Mouse (Mus musculus): Measurements from ENCODE around the gene Serpinf1. TPM values are rescaled to one million over a fixed set of nuclear protein-coding genes. Genes with fewer than 3 reads are reported as not detected.

The Serpinf1 gene
- polyA plus RNA-seq, 1 experiment from 2014 or later: 19.0 TPM

DNA sequence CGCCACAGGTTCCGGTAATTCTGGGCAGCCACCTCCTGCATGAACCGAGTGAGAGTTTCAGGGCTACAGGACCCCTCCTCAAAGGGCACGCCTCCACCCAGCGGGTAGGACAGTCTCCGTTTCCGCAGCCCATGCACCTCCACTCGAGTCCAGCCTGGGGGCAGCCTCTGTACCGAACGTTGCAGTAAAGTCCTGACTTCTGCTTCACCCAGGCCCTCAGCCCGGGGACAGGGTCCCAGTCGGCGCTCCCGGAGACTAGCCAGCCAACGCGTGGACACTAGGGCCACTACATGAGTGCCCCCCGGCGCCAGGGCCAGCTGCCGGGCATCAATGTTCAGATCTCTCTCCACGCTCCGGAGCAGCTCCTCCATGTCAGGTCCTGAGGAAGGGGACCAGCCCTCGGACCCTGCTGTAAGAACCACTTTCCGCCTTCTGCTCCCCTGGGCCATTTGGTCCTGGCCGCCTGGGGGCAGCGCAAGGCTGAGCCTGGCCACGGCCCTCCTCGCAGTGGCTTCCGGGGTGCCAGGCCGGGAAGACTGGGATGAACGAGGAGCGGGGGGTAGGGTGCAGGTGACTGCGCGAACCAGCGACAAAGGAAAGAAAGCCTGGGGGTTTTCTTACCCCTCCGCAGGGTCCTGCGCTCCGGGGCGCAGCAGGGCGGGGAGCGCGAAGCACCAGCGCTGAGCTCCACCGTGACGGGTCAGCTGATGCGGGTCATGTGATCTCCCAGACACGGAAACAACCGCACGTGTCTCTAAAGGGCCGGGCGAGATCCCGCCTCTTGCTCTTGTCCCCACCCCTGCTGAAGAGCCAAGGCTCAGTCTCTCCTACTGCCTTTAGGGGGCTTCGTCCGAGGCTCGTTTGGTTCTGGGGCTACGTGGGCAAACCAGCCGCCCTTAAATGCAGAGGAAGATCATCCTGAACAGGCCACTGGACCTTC is 31.8 kb upstream of the Serpinf1 start, which contains the start of gene Wdr81:
Gene Wdr81 (minus strand): TSS at position 727 of the 940 bp plus-strand sequence.
- ATAC-seq: peak; percentile 96
- Histone ChIP-seq H3K4me2 (peak within 1 kb of the TSS; percentile 97), H3K4me3 (peak within 1 kb of the TSS; percentile 57), H3K27ac (no peak within 1 kb of the TSS), H3K9ac (peak within 1 kb of the TSS; percentile 76), H3K36me3 (ENCODE audit: poor library complexity, severe bottlenecking) (peaks cover 22% of the 10 kb centered on the region), H3K27me3 (0 out of 2 replicates have a peak, but pooled peaks cover 5% of the 10 kb centered on the region), H3K9me3 (replicated peaks) (no peaks in the 10 kb centered on the region), H3K4me1 (peaks cover 18% of the 10 kb centered on the region)
- WGBS: 2% methylated on average over 55 of the region's 56 CpGs

GRCm38 (mm10) chr11:75452812-75453557 is 30.5 kb upstream of the Serpinf1 start:
- Histone ChIP-seq H3K27ac (no peak overlapping the region), H3K9ac (no peak overlapping the region), H3K4me3 (no peak overlapping the region), H3K4me2 (peak overlapping the region; percentile 97; the same call in 1 of the 2 replicates), H3K27me3 (0 out of 2 replicates have a peak, but pooled peaks cover 5% of the 10 kb centered on the region), H3K4me1 (peaks cover 18% of the 10 kb centered on the region), H3K36me3 (ENCODE audit: poor library complexity, severe bottlenecking) (peaks cover 35% of the 10 kb centered on the region), H3K9me3 (replicated peaks) (no peaks in the 10 kb centered on the region)
- WGBS: 92% methylated on average over 31 of the region's 31 CpGs
- ATAC-seq: no peak

DNA sequence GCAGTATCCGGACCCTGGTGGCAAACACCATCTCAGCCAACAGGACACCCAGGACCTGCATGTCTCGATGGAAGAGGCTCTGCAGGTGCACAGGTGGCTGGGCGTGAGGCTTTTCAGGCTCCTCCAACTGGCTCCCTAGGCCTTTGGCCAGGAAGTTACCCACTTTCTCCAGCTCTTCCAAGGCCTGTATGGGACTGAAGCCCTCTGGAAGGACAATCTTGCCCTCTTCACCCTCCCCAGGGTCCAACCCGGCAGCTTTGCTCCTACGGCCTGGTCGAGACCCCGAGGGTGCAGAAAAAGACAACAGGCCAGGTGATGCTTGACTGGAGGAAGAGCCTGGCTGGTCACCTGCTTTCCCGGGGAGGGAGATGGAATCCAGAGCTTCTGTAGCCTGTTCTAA is 29.6 kb upstream of the Serpinf1 start:
- Histone ChIP-seq H3K27ac (no peak overlapping the region), H3K4me2 (no peak overlapping the region), H3K4me3 (no peak overlapping the region), H3K36me3 (ENCODE audit: poor library complexity, severe bottlenecking) (peaks cover 41% of the 10 kb centered on the region), H3K9me3 (replicated peaks) (no peaks in the 10 kb centered on the region), H3K27me3 (0 out of 2 replicates have a peak, but pooled peaks cover 5% of the 10 kb centered on the region), H3K9ac (0 out of 2 replicates have a peak overlapping the region, but pooled peaks have one; percentile 8), H3K4me1 (peaks cover 18% of the 10 kb centered on the region)
- WGBS: 89% methylated on average over 8 of the region's 8 CpGs
- no peak for ATAC-seq

DNA sequence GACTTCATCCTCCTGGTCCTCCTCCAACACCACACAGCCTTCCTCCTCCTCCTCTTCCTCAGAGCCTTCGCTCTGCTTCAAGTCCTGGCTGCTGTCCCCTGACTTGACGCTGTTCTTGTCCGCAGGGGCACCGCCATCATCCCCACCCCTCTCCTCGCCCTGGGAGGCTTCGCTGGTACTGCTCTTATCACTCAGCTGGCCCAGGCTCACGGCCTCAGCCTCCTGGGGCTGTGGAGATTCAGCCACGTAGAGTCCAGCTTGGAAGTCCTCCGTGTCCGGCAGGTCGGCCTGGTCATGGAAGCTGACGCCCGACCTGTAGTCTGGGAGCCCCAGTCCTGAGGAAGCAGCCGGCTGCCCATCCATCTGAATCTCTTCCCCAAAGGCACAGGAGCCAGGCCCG is 28.4 kb upstream of the Serpinf1 start:
- H3K27ac ChIP-seq: no peak overlapping the region
- H3K4me1 ChIP-seq: peaks cover 18% of the 10 kb centered on the region
- no peaks in the 10 kb centered on the region for H3K9me3 ChIP-seq (replicated peaks)
- no peak overlapping the region for H3K4me2 ChIP-seq
- H3K36me3 ChIP-seq (ENCODE audit: poor library complexity, severe bottlenecking): peaks cover 47% of the 10 kb centered on the region
- ATAC-seq: no peak
- WGBS: 93% methylated on average over 15 of the region's 15 CpGs
- H3K27me3 ChIP-seq: 0 out of 2 replicates have a peak, but pooled peaks cover 5% of the 10 kb centered on the region
- H3K4me3 ChIP-seq: no peak overlapping the region
- H3K9ac ChIP-seq: no peak overlapping the region

DNA sequence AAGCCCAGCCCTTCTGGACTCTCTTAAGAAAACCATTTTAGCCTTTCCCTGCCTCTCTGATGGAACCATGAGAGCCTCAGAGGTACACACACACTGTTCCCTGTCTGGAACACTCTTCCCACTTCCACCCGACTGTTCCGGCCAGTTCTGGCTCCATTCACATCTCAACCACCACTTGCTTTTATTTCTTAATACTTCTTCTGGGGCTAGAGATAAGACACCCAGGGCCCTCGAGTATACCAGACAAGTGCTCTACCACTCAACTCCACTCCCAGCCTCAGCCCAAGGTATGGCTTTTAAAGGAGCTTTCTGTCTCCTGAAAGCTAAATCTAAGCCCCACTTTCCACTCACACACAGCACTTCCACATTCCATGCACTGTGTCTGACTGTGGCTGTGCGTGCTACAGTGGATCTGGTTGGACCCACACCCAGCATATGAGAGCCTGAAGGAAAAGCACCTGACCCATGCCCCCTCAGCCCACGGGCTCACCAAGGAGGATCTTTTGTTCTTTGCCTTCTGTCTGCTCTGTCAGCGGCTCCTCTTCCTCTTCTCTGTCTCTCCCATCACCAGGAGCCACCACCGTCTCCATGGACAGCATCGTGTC is 27.9 kb upstream of the Serpinf1 start:
- ATAC-seq: no peak
- no peak overlapping the region for H3K9ac ChIP-seq
- 0 out of 2 replicates have a peak, but pooled peaks cover 5% of the 10 kb centered on the region for H3K27me3 ChIP-seq
- WGBS: 92% methylated on average over 8 of the region's 8 CpGs
- no peak overlapping the region for H3K4me2 ChIP-seq
- no peaks in the 10 kb centered on the region for H3K9me3 ChIP-seq (replicated peaks)
- H3K36me3 ChIP-seq (ENCODE audit: poor library complexity, severe bottlenecking): peaks cover 52% of the 10 kb centered on the region
- H3K4me1 ChIP-seq: peaks cover 18% of the 10 kb centered on the region
- no peak overlapping the region for H3K27ac ChIP-seq
- no peak overlapping the region for H3K4me3 ChIP-seq

- Histone ChIP-seq H3K27ac (no peak overlapping the region), H3K4me2 (no peak overlapping the region), H3K4me1 (peaks cover 13% of the 10 kb centered on the region), H3K4me3 (no peak overlapping the region), H3K36me3 (ENCODE audit: poor library complexity, severe bottlenecking) (peaks cover 59% of the 10 kb centered on the region), H3K27me3 (0 out of 2 replicates have a peak, but pooled peaks cover 5% of the 10 kb centered on the region), H3K9me3 (replicated peaks) (no peaks in the 10 kb centered on the region), H3K9ac (no peak overlapping the region)
- WGBS: 84% methylated on average over 7 of the region's 7 CpGs
- no peak for ATAC-seq
Measured at GRCm38 (mm10) chr11:75449695-75450094, 27.2 kb upstream of the Serpinf1 start.

DNA sequence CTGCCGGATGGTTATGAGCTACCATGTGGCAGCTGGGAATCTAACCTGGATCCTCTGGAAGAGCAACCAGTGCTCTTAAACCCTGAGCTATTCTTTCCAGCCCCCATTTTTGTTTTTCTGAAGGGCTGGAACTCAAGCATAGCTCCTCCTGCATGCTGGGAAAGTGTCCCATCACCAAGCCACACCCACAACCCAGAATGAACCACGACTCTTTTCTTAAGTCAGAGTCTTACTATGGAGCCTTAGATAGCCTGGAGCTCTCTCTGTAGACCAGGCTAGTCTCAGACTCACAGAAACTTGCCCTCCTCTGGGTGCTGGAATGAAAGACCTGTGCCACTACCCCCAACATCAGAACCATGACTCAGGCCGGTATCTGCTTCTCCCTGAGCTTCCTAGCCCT is 26.1 kb upstream of the Serpinf1 start:
- WGBS: 83% methylated on average over 3 of the region's 3 CpGs
- Histone ChIP-seq H3K4me2 (no peak overlapping the region), H3K9ac (no peak overlapping the region), H3K4me1 (peaks cover 5% of the 10 kb centered on the region), H3K27ac (no peak overlapping the region), H3K27me3 (0 out of 2 replicates have a peak, but pooled peaks cover under 1% of the 10 kb centered on the region), H3K9me3 (replicated peaks) (no peaks in the 10 kb centered on the region), H3K36me3 (ENCODE audit: poor library complexity, severe bottlenecking) (peaks cover 62% of the 10 kb centered on the region), H3K4me3 (no peak overlapping the region)
- no peak for ATAC-seq

DNA sequence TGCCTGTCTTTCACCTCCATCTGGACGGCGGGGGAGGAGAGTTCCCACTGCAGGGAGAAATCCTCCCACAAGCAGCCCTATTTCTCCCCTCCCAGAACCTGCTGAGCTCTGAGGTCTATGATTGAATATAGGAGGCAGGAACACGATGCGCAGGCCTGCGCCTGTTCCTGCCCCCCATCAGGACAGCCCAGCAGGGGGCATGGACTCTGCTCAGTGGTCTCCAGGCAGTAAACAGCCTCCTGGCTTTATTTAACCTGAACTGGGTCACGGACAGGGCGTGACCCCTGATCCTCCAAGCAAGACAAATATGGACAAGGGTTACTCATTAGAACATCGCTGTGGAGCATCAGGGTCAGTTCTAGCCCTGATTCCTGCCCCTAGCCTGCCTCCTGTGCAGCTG is 21.2 kb upstream of the Serpinf1 start:
- peaks cover 50% of the 10 kb centered on the region for H3K36me3 ChIP-seq (ENCODE audit: poor library complexity, severe bottlenecking)
- no peak overlapping the region for H3K9ac ChIP-seq
- no peak overlapping the region for H3K27ac ChIP-seq
- H3K4me1 ChIP-seq: peaks cover 5% of the 10 kb centered on the region; the same call in 1 of the 2 replicates
- no peaks in the 10 kb centered on the region for H3K27me3 ChIP-seq
- H3K9me3 ChIP-seq (replicated peaks): no peaks in the 10 kb centered on the region
- 51% methylated on average over 8 of the region's 8 CpGs for WGBS
- ATAC-seq: no peak
- no peak overlapping the region for H3K4me2 ChIP-seq
- H3K4me3 ChIP-seq: no peak overlapping the region

GRCm38 (mm10) chr11:75441601-75442000 is 19.1 kb upstream of the Serpinf1 start:
- WGBS: 64% methylated on average over 16 of the region's 16 CpGs
- Histone ChIP-seq H3K9ac (0 out of 2 replicates have a peak overlapping the region, but pooled peaks have one; percentile 12), H3K4me3 (no peak overlapping the region), H3K27me3 (no peaks in the 10 kb centered on the region), H3K36me3 (ENCODE audit: poor library complexity, severe bottlenecking) (peaks cover 33% of the 10 kb centered on the region), H3K27ac (no peak overlapping the region), H3K4me1 (peaks cover 5% of the 10 kb centered on the region; the same call in 1 of the 2 replicates), H3K4me2 (no peak overlapping the region), H3K9me3 (replicated peaks) (no peaks in the 10 kb centered on the region)
- ATAC-seq: no peak

DNA sequence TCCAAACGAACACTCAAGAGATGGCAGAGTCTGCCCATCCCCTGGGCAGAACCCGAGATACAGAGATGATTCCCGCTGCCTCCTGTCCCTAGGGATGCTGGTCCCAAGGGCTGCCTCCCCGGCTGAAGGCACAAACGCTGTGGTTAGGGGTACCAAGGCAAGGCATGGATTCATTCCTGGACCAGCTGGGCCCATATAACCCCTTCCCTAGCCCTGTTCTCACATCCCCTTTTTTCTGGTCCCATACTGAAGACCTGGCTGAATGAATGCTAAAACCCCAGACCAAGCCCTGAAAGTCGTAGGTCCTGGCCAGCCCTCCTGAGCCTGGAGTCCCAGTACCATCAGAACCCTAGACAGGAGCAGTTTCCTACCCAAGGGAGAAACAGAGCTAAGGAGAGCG is 18.5 kb upstream of the Serpinf1 start:
- Histone ChIP-seq H3K4me2 (no peak overlapping the region), H3K9me3 (replicated peaks) (no peaks in the 10 kb centered on the region), H3K4me1 (peaks cover 5% of the 10 kb centered on the region; the same call in 1 of the 2 replicates), H3K4me3 (no peak overlapping the region), H3K9ac (no peak overlapping the region), H3K27ac (no peak overlapping the region), H3K36me3 (ENCODE audit: poor library complexity, severe bottlenecking) (peaks cover 31% of the 10 kb centered on the region), H3K27me3 (no peaks in the 10 kb centered on the region)
- no peak for ATAC-seq
- WGBS: 90% methylated on average over 7 of the region's 7 CpGs

- H3K36me3 ChIP-seq (ENCODE audit: poor library complexity, severe bottlenecking): peaks cover 20% of the 10 kb centered on the region
- peaks cover 5% of the 10 kb centered on the region; the same call in 1 of the 2 replicates for H3K4me1 ChIP-seq
- ATAC-seq: no peak
- H3K27ac ChIP-seq: no peak overlapping the region
- no peaks in the 10 kb centered on the region for H3K9me3 ChIP-seq (replicated peaks)
- WGBS: 85% methylated on average over 3 of the region's 3 CpGs
- no peaks in the 10 kb centered on the region for H3K27me3 ChIP-seq
- H3K4me2 ChIP-seq: no peak overlapping the region
- H3K9ac ChIP-seq: no peak overlapping the region
- H3K4me3 ChIP-seq: no peak overlapping the region
Measured at GRCm38 (mm10) chr11:75439951-75440350, 17.4 kb upstream of the Serpinf1 start.

Data from forebrain, embryonic 13.5 days (tissue).